Mouse (Mus musculus) left cerebral cortex, postnatal 10 days (tissue): ENCODE measurements around the gene Tnfsf9. TPM values are rescaled to one million over a fixed set of nuclear protein-coding genes. Genes with fewer than 3 reads are reported as not detected.
"Not testable (repeated sequence)": the region's sequence is repeated elsewhere in the genome, so short reads cannot be mapped to it uniquely, and the experiment has no call there.

ENCODE experiments used
- DNase-seq, 2 experiments: peaks; one replicate each; pipeline ENCODE4 v3.0.0; 2021 to 2022; ENCODE audit warnings: low spot score in 2 of 2, mixed read lengths in 1 of 2; ENCODE audit errors: extremely low spot score in 1 of 2
- intact Hi-C: fragments of 180-260 bp; cut with DNase I; formaldehyde crosslinking; loops from one replicate; pipeline ENCODE4 v1.15.1; 2025
- total RNA-seq, 2 experiments: library from RNA; stranded (reverse); gene quantifications; 2 replicates each; pipeline ENCODE4 v1.2.3; 2021

Tnfsf9 gene
- total RNA-seq, 2 experiments from 2014 or later, result 0.43 to 0.55 TPM

DNA sequence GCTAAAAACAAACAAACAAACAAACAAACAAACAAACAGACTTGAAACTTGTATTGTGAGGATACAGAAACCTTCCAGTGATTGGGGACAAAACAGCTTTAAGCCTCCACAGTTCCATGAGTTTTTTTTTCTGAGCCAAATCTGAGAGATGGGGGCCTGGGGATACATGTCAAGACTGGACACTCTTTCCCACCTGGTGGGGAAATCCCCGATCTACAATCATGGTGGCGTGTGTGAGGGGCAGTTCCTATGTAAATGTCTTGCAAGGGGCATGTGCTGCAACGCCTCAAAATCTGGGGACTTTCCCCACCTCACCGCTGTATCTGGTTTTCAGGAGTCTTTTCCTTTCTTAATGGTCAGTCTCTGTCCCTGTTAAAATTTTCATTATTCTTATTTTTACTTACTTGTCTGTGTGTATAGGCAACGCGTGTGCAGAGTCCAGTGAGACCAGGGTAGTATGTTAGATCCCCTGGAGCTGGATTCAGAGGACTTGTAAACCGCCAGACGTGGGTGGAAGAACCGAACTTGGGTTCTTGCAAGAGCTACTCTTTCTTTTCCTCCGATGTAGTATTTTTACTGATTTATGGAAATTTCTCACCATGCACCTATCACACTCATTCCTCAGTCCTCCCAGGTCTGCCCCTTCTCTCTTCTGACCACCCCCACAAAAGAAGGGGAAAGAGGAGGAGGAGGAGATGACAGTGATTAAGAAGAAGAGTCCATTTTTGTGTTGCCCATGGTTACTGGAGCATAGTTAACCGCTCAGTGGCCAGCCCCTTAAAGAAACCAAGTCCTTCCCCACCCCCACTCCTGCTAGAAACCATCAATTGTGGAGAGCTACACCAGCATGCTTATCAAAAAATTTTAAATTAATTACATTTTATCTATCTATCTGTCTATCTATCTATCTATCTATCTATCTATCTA is 18.3 kb downstream of the Tnfsf9 start:
- DNase-seq, result no peak
- intact Hi-C loops, result no loop called here

DNA sequence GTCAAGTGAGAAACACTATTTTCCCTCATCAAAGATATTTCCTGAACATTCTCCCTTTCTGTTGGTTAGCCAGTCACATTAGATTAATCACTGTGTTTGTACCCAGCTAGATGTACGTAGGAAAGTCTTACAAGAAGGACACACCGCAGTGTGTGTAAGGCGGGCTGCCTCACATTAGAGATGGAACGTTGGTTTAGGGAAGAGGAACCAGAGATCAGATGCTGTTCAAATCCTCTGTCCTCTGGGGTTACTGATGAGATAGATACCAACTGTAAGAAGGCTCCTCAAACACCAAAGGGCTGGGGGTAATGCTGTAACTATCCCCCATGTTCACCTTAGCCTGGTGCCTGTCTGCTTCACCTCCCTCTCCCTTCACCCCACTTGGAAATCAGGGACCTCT is 19.7 kb downstream of the Tnfsf9 start:
- DNase-seq, result no peak
- intact Hi-C loops, result no loop called here

DNA sequence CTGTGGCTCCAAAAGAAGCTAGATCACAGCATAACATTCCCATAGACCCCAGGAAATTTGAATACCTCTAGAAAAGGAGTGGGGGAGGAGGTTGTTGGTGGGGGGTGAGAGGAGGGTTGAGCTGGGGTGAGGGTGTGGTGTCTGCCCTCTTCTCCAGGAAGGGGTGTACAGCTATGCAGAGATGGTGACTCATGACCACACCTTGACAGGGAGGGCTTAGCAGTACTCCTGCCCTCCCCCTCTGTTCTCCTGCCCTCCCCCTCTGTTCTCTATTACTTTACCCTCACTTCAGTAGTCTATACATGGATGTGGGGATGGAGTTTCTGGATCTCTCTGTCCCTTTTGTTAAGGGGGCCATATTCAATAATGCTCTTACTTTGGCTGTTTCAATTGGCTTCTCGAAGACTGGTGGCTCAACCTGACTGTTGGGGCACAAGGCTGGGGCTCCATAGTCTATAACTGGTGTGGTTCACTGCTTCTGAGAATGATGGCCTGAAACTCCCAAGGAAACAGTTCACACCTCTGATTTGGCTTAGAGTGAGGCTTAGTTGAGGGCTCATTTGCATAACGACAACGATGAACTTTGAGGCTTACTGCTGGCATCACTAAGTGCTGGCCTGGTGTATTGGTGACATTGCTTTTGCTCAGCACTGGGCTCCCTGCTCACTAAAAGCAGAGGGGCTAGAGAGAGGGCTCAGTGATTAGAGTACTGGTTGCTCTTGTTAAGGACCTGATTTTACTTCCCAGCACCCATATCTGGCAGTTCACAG is 20.9 kb downstream of the Tnfsf9 start:
- no peak for DNase-seq
- intact Hi-C loops, result no loop called here

DNA sequence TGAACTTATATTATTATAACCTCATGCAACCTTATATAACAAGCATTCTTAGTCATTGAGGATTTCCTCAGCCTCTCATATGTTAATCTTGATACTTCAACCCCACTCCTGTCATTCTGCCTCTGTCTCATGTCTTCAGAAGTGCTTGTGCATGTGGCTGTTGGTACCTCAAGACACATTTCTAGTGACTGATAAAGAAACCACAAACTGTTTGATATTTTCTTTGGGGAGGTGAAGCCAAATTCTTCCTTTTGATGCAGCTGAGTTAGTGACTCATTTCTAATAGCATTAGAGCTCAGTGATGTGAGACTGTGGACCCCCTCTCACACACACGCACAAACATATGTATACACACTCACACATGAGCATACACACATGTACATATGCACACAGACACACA is 26.7 kb downstream of the Tnfsf9 start:
- intact Hi-C loops, result no loop called here
- no peak for DNase-seq

DNA sequence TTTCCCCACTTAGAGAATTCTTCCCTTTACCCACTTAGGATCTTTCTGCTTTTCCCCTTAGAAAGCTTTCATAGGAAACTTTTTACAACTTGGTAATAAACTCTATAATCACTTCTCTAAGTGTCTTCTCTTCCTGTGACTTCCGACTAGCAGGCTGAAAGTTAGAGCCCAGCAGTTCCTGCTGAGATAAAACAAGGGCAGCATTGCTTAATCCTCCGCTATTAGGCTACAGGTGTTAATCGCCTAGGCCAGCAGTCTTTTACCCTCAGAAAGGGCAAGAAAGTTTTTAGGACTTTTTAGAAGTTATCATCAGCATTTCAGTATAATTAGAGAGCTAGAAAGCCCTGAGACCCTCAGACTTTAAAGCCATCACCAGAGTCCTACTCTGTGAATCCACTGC is 28.9 kb downstream of the Tnfsf9 start:
- intact Hi-C loops, DNase-seq: not testable (repeated sequence)

DNA sequence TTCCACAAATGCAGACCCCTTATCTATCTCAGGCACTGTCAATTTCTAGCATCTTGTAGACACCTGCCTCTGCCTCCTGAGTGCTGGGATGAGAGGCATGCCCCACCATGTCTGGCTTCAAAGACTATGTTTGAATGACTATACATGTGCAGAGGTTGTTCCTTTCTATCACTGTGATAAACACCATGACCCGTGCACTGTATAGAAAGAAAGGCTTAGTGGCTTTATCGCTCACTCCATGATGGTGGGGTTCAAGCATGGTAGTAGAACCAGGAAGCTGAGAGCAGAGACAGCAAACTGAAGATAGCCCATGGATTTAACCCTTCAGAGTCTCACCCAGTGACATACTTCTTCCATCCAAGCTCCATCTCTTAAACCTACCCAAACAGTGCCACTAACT is 29.6 kb downstream of the Tnfsf9 start:
- DNase-seq, result no peak
- intact Hi-C loops, result no loop called here

DNA sequence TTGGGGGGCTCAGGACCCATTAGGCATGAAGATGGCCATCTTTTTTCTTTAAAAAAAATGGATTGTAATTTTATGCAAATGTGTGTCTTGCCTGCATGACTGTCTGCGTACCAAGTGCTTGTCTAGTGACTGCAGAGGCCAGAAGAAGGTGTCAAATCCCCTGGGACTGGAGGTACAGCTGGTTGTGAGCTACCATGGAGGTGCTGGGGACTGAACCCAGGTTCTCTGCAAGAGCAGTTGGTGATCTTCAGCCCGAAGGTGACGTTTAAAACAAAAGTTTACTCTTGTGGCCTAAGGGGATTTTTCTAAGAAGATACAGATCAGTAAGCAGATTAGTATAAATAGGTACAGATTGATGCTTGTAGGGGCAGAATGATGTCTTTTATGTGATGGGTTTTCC is 30.5 kb downstream of the Tnfsf9 start:
- intact Hi-C loops, result no loop called here
- DNase-seq, result no peak

DNA sequence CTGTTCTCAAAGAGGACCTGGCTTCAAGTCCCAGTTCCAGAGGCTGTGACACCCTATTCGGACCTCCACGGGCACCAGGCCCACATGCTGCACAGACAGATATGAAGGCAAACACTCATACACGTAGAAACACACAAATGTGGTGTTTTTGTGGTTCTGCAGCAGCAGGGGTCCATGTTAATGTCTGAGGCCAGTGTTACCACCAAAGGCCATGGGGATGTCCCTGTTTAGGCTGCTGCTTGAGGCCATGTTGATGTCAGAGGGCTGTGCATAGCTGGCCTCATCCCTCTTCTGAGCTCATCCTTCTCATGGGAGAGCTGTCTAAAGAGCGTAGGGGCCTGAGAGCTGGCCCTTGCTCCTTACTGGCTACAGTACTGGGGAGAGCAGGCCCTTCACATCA is 33.6 kb downstream of the Tnfsf9 start:
- no peak for DNase-seq
- intact Hi-C loops, result no loop called here

DNA sequence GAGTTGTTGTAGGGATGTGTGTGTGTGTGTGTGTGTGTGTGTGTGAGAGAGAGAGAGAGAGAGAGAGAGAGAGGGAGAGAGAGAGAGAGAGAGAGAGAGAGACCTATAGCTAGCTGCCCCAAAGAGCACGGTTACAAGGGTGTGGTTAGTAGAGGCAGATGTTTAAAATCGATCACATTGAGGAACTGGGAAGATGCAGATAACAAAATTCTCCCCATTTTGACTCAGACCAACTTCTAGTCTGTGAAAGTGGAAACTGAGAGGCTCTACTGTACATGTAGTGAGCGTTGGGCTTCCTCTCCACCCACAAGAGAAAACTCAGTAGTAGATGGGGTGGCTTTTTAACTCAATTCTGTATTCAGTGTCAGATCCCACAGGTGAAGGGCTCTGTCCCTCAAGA is 34.6 kb downstream of the Tnfsf9 start:
- DNase-seq, result no peak
- intact Hi-C loops, result no loop called here

DNA sequence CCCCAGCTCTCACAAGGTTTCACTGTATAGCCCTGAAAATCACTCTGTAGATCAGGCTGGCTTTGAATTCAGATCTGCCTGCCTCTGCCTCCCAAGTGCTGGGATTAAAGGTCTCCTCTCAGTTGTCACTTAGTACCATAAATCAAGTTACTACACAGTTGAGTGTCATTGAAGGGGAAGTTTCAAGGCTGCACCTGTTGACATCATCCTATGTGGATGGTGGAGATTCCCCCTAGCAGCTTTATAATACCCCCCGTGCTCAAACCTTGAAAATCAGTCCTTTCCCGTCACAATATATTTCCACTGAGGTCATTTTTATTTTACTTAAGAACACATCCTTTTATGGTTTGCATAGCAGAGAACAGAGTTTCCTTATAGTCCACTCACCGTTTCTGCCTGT is 38.6 kb downstream of the Tnfsf9 start:
- intact Hi-C loops, result no loop called here
- DNase-seq, result no peak

DNA sequence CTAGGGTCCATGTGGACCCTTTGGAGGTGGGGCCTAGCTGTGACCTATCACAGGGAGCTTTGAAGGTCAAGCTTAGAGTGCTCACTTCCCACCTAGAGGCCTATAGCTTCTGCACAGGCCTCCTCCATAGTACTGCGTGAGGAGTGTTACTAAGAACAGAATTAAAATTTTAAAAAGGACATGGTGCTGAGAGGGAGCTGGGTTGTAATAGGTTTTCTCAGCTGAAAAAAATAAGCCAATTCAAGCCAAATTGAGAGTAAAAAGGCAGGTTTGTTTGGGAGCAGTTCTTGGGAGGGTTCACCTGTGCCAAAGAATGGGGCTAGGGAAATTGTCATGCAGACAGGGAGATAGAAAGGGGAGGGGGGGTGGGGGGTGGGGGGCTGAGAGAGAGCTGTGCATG is 40.0 kb downstream of the Tnfsf9 start:
- intact Hi-C loops, result no loop called here
- DNase-seq, result no peak

DNA sequence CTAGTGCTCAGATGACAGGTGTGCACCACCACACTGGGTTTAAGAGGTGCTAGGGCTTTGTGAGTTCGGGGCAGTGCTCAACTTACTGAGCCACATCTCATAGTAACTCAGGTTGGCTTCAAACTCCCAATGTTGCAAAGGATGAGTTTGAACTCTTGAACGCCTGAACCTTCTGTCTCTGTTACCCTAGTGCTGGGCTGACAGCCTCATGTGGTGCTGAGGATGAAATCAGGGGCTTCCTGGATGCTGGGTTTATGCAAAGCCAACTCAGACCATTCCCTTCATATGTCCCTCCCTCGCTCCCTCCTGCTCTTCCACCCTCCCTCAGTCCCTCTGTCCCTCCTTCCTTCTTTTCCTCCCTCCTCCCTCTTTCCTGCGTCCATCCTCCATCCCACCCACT is 43.2 kb downstream of the Tnfsf9 start:
- intact Hi-C loops, result no loop called here
- no peak for DNase-seq

DNA sequence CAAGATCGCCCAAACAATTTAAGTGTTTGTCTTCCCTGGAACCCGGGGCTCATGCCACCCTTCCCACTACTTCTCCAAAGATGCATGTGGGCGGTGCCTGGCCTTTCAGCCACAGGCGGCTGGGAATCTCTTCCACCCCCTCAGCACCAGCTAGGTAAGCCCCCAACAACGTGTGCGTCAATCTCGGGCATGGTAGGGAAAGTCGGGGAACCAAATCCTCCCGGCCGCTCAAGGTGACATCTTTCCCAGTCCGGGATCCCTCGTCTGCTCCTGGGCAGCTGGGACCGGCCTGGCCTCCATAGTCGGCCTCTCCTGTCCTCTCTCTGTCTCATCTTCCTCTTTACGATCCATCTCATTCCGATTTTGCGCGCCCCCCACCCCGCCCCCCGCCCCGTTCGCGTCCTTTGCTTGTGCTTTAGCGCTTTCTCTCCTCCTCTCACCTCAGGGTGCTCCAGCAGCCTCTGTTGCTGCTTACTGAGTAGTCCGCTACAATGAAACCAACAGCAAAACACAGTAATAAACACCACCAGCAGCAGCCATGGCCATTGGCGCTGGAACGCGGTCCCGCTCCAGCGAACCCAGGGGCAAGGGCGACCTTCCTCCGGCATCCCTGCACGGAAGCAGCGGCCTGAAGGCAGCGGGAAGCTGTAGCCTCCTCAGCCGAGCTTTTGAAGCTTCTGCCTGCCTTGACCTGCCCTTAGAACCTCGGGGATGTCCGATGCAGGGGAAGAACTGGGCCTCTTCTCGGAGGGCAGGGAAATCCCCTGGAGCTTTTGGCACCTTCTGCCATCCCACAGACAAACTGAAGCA is 44.1 kb downstream of the Tnfsf9 start, which contains the start of gene Cd70:
TSS of gene Cd70 (minus strand) at position 784 of the 810 bp plus-strand sequence.
- intact Hi-C loops, result no loop called here
- no peak for DNase-seq

DNA sequence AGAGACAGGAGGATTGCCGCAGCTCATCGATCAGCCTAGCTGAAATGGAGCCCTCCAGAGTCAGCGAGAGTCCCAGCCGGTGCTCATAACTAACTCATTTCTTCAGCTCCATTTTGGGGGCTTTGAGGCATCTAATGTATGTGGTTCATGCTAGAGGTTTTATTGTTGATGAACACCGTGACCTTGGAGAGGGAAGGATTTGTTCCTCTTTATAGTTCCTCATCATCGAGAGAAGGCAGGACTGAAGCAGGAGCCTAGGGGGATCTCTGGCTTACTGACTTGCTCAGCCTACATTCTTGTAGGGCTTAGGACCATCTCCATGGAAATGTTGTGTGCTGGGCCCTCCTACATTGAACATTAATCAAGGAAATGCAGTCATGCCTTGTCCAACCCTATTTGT is 47.9 kb downstream of the Tnfsf9 start:
- no peak for DNase-seq
- intact Hi-C loops, result no loop called here

DNA sequence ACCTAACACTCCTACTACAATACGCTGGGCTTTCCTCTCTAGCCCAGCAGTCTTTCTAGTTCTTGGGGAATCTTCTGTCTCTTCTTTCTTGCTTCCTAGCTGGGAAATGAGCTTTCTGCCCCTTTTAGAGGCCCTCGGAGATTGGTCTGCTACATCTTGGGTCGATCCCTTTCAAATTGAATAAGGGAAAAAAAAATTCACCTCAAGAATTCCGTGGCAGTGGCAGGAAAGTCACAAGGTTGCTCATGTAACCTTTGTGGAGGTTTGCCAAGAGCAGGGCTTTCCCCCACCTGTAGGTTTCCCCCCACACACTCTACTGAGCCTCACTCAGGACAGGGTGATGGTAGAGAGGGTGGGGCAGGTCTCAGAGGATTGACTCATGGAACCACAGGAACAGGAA is 48.7 kb downstream of the Tnfsf9 start:
- DNase-seq, result no peak
- intact Hi-C loops, result no loop called here

Other genes starting within 250 kb of the Tnfsf9 start
- not detected for gene Acsbg2, start 230.9 kb upstream of the Tnfsf9 start, total RNA-seq
- under 1 TPM; 0.16 to 0.41 TPM for gene 1700061G19Rik, start 229.8 kb upstream of the Tnfsf9 start, total RNA-seq
- 10 to 100 TPM; 66.2 to 78.3 TPM for gene Mllt1, start 169.9 kb upstream of the Tnfsf9 start, total RNA-seq
- gene Acer1, start 123.2 kb upstream of the Tnfsf9 start, total RNA-seq, result not detected
- gene Clpp, start 115.0 kb upstream of the Tnfsf9 start, total RNA-seq, result 10 to 100 TPM; 51.0 to 52.6 TPM
- 10 to 100 TPM; 25.7 to 30.4 TPM for gene Alkbh7, start 108.0 kb upstream of the Tnfsf9 start, total RNA-seq
- gene Pspn, start 105.3 kb upstream of the Tnfsf9 start, total RNA-seq, result not detected
- gene Gtf2f1, start 94.0 kb upstream of the Tnfsf9 start, total RNA-seq, result 10 to 100 TPM; 47.2 to 51.3 TPM
- gene Gm17949, start 93.9 kb upstream of the Tnfsf9 start, total RNA-seq, result under 1 TPM in 1 of 2 experiments, not detected in 1; 0.51 TPM
- 100 to 1,000 TPM; 118 to 122 TPM for gene Khsrp, start 73.8 kb upstream of the Tnfsf9 start, total RNA-seq
- under 1 TPM in 1 of 2 experiments, not detected in 1; 0.28 TPM for gene Slc25a41, start 63.7 kb upstream of the Tnfsf9 start, total RNA-seq
- under 1 TPM in 1 of 2 experiments, not detected in 1; 0.47 TPM for gene Crb3, start 46.2 kb upstream of the Tnfsf9 start, total RNA-seq
- 100 to 1,000 TPM; 325 to 326 TPM for gene Slc25a23, start 45.5 kb upstream of the Tnfsf9 start, total RNA-seq
- gene Dennd1c, start 26.8 kb upstream of the Tnfsf9 start, total RNA-seq, result 1 to 10 TPM; 1.4 to 1.6 TPM
- gene Tubb4a, start 17.5 kb upstream of the Tnfsf9 start, total RNA-seq, result 100 to 1,000 TPM; 519 to 556 TPM
- gene Cd70, start 44.5 kb downstream of the Tnfsf9 start, total RNA-seq, result not detected
- not detected for gene Tnfsf14, start 88.9 kb downstream of the Tnfsf9 start, total RNA-seq
- gene C3, start 122.8 kb downstream of the Tnfsf9 start, total RNA-seq, result under 1 TPM; 0.62 to 0.67 TPM
- 10 to 100 TPM; 14.8 to 15.9 TPM for gene Gpr108, start 143.1 kb downstream of the Tnfsf9 start, total RNA-seq
- gene Trip10, start 144.1 kb downstream of the Tnfsf9 start, total RNA-seq, result 1 to 10 TPM; 4.6 to 6.7 TPM
- 1 to 10 TPM; 3.6 to 4.3 TPM for gene Vav1, start 173.8 kb downstream of the Tnfsf9 start, total RNA-seq